Mouse (Mus musculus) hindbrain, embryonic 14.5 days (tissue): ENCODE measurements around the gene Birc7. TPM values are rescaled to one million over a fixed set of nuclear protein-coding genes. Genes with fewer than 3 reads are reported as not detected.

Source experiments
- ATAC-seq: fragments of 200-750 bp; cut with Nextera tagmentation; 2 replicates; pipeline ENCODE4 v1.8.0; 2017; ENCODE audit warnings: moderate number of reproducible peaks, mild to moderate bottlenecking, moderate TSS enrichment, moderate library complexity; ENCODE audit not compliant: low FRiP score
- DNase-seq: peaks from one replicate; pipeline ENCODE4 v3.0.0-alpha.2; 2015; ENCODE audit warnings: low spot score
- H3K27ac ChIP-seq: fragments of 300-500 bp; sonication (generic); 2 replicates; pipeline ENCODE4 v1.5.1; 2014; ENCODE audit warnings: mild to moderate bottlenecking, moderate library complexity
- H3K27me3 ChIP-seq: fragments of 300-500 bp; sonication (generic); 2 replicates; pipeline ENCODE4 v1.6.1; 2014; ENCODE audit warnings: mild to moderate bottlenecking, low read length, mixed read lengths; ENCODE audit not compliant: control insufficient read depth, insufficient read depth
- H3K36me3 ChIP-seq: fragments of 300-500 bp; sonication (generic); replicated peaks from 2 replicates; pipeline ENCODE4 v1.6.1; 2014; ENCODE audit not compliant: control insufficient read depth, insufficient read depth
- H3K4me1 ChIP-seq: fragments of 300-500 bp; sonication (generic); replicated peaks from 2 replicates; pipeline ENCODE4 v1.6.1; 2014; ENCODE audit warnings: antibody characterized with exemption, low read length, mixed read lengths; ENCODE audit not compliant: control insufficient read depth, insufficient read depth
- H3K4me2 ChIP-seq: fragments of 300-500 bp; sonication (generic); replicated peaks from 2 replicates; pipeline ENCODE4 v1.6.1; 2014; ENCODE audit warnings: mild to moderate bottlenecking, moderate library complexity
- H3K4me3 ChIP-seq: fragments of 300-500 bp; sonication (generic); replicated peaks from 2 replicates; pipeline ENCODE4 v1.5.1; 2014; ENCODE audit warnings: mild to moderate bottlenecking, low read length
- H3K9ac ChIP-seq: fragments of 300-500 bp; sonication (generic); 2 replicates; pipeline ENCODE4 v1.6.1; 2014
- H3K9me3 ChIP-seq: fragments of 300-500 bp; sonication (generic); 2 replicates; pipeline ENCODE4 v1.6.1; 2016; ENCODE audit warnings: low read length; ENCODE audit not compliant: control insufficient read depth
- WGBS: fragments of 180-500 bp; shearing (Covaris S2); extraction: QIAGEN DNeasy Blood & Tissue Kit; methylation state at CpG from one replicate; pipeline ENCODE4 v1.1.7; 2014; 5-methylcytosine and 5-hydroxymethylcytosine counted together
- polyA plus RNA-seq: library from polyadenylated mRNA; unstranded; fragments of >200 nt; fragmentation: Nextera tagmentation; extraction: Ambion mirVana; gene quantifications from 2 replicates; pipeline ENCODE4 v1.2.1, GENCODE M21; 2014

The Birc7 gene
- polyA plus RNA-seq, 1 experiment from 2014 or later: 0.33 TPM

DNA sequence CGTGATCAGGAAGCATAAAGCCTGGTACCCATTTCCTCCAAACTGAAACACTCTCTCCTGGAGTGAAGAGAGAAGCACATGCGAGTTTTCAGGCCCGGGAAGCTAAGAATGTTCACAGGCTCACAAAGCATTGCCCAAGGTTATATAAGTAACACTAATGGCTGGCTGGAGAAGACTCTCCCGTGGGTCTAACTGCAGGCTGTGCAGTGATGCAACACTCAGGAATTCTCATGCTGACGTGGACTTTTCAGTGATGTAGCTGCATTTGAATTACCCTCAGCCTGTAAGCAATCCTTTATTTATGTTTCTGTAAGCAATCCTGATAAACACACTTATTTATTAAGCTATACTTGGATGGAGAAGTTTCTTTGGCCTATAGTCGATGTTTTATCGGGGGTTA lies 30.8 kb downstream of the Birc7 start:
- no peaks in the 10 kb centered on the region for H3K27me3 ChIP-seq
- H3K9ac ChIP-seq: no peak overlapping the region
- H3K9me3 ChIP-seq: no peaks in the 10 kb centered on the region
- no peak for ATAC-seq
- no peaks in the 10 kb centered on the region; the same call in 1 of the 2 replicates for H3K4me1 ChIP-seq
- DNase-seq: no peak
- H3K36me3 ChIP-seq: no peaks in the 10 kb centered on the region
- WGBS: 79% methylated on average over 7 of the region's 7 CpGs
- H3K4me3 ChIP-seq: no peak overlapping the region
- no peak overlapping the region for H3K27ac ChIP-seq
- no peak overlapping the region for H3K4me2 ChIP-seq

DNA sequence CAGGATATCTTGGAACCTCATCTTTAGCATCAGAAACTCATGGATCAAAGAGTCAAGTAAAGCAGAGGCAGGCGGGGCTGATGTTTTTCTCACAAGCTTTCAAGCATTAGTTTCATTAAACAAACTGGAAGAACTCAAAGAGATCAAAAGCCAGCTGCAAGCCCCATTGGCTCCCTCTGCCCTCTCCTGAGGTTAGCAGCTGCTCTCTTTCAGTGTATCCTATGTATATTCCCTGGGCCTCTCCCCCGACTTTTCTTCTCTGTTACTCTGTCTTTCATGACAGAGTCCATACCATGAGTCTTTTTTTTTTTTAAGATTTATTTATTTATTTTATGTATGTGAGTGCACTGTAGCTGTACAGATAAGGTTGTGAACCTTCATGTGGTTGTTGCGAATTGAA lies 31.4 kb downstream of the Birc7 start:
- WGBS: 83% methylated on average over 3 of the region's 3 CpGs
- H3K27ac ChIP-seq: no peak overlapping the region
- no peak for DNase-seq

DNA sequence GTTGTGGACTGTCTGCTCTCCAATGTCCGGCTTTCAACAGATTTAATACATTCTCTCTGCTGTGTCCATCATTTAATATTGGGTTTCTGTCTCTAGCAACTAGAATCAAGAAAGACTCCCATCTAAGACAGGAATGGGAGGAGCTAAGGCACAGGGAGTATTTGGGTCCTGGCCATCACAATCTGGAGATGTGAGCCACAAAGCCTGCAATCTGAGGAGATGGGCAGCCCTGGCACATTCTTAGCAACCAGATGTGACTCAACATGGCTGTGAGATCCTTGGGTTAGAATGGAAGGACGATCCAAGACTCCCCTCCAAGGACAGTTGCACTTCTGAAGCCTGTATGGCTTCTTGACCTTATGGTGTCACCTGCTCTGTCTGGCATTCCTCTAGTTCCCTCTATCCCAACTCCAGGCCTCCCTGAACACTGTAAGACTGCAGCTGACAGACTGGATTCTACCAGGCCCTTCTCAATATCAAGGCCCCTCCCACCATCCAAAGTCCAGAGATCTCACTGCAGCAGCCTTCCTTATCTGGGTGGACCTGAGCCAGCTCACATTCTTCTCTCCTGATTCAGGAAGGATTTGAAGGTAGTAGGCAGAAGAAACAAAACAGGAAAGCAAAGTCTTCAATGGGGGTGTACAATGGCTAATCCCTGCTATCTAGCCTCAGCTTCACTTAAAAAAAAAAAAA lies 33.9 kb downstream of the Birc7 start:
- Histone ChIP-seq H3K36me3 (no peaks in the 10 kb centered on the region), H3K4me1 (peaks cover 8% of the 10 kb centered on the region), H3K27ac (no peak overlapping the region), H3K4me2 (no peak overlapping the region), H3K9me3 (no peaks in the 10 kb centered on the region), H3K4me3 (no peak overlapping the region), H3K9ac (no peak overlapping the region), H3K27me3 (no peaks in the 10 kb centered on the region)
- WGBS: 86% methylated on average over 2 of the region's 2 CpGs
- ATAC-seq (no peak), DNase-seq (no peak)

More for the DNA sequence above, 31.4 kb downstream of the Birc7 start:
- no peaks in the 10 kb centered on the region for H3K36me3 ChIP-seq
- no peak for ATAC-seq
- no peaks in the 10 kb centered on the region for H3K9me3 ChIP-seq
- no peak overlapping the region for H3K4me2 ChIP-seq
- no peak overlapping the region for H3K9ac ChIP-seq
- no peaks in the 10 kb centered on the region; the same call in 1 of the 2 replicates for H3K4me1 ChIP-seq
- H3K27me3 ChIP-seq: no peaks in the 10 kb centered on the region
- no peak overlapping the region for H3K4me3 ChIP-seq

DNA sequence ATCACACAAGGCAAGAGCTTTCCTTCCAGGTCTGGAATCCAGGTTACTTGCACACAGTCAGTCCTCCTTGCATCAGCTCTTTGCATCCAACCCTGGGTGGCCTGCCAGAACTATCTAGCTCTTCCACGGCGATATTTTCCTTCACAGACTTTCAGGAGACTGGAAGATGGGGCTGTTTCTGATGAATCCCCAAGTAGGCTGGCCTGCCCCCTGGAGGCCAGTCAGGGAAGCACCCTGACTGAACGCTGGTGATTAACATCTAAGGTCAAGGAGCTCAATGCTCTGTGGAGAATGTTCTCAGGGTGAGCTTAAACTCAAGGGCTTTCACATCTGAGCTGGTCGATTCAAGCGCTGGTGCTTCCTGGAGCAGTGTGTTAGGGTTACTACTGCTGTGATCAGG lies 35.1 kb downstream of the Birc7 start:
- no peak overlapping the region for H3K9ac ChIP-seq
- no peak overlapping the region for H3K27ac ChIP-seq
- WGBS: 4% methylated on average over 5 of the region's 5 CpGs
- no peaks in the 10 kb centered on the region for H3K27me3 ChIP-seq
- no peaks in the 10 kb centered on the region; the same call in 1 of the 2 replicates for H3K36me3 ChIP-seq
- H3K9me3 ChIP-seq: no peaks in the 10 kb centered on the region
- H3K4me1 ChIP-seq: peaks cover 15% of the 10 kb centered on the region
- H3K4me2 ChIP-seq: no peak overlapping the region
- H3K4me3 ChIP-seq: no peak overlapping the region
- DNase-seq (peak; percentile 77), ATAC-seq (no peak)

DNA sequence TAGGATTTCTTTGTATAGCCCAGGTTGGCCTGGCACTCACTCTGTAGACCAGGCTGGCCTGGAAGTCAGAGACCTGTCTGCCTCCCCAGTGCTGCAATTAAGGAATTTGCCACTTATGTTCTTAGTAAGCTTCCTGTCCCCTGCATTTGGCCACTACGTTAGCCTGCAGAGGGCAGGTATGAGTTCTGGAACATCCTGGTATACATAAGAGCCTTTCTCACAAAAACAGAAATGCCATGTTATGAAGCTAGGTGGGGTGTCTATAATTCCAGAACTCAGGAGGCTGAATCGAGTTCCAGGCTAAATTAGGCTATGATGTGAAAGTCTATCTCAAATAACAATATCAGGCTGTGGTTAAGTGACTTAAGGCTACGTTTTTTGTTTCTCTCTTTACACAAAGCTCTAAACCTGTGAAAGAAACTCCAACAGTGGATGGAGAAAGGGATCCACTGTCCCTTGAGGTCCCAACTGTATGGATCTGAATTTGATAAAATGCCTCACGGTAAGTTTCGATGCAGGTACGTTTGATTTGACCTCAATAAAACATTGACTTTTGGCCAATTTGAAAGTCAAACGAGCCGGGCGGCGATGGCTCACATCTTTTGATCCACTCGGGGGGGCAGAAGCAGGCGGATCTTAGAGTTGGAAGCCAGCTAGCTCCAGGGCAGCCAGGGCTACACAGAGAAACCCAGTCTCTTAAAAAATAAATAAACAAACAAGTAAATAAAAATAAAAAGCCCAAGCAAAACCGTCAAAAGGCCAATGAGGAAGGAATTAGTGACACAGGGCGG lies 37.5 kb downstream of the Birc7 start:
- Histone ChIP-seq H3K27me3 (no peaks in the 10 kb centered on the region), H3K9ac (peak overlapping the region; percentile 90), H3K4me1 (peaks cover 15% of the 10 kb centered on the region), H3K9me3 (no peaks in the 10 kb centered on the region), H3K4me2 (peak overlapping the region; percentile 91), H3K27ac (peak overlapping the region; percentile 93), H3K4me3 (peak overlapping the region; percentile 89), H3K36me3 (peaks cover 21% of the 10 kb centered on the region)
- ATAC-seq (no peak), DNase-seq (no peak)
- WGBS: 17% methylated on average over 14 of the region's 14 CpGs

DNA sequence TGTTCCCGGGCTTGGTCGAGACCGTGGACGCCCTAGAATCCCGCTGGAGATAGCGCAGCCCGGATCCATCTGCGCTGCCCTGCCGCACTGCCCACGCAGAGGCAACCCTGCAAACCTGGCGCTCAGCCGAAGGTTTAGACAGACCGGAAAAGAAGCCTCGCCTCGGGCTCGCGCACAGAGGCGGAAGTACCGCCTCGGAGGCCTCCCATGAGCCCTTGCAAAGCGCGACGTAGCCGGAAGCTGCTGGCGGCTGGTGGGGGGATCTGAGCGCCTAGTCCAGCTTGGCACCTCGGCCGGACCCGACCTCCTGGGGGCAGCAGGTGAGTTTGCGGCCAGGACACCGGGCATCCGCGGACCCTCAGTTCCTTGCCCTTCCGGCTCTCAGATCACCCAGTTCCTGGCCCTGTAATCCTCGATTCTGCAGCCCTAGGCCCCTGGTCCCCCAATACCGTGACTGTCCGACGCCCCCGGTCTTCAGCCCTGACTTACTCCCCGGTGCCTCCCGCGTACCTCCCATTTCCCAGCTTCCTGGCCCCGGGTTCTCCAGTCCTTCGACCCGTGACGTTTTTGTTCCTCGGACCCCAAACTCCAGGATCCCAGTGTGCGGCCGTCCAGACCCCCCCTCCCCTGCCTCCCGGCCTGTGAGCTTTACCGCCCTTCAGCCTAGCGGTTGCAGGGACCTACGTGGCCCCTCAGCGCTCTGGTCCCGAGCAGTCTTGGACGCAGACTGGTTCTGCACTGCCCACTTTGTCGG lies 38.4 kb downstream of the Birc7 start, which contains the start of gene Arfgap1:
TSS of gene Arfgap1 (plus strand) at position 216 of the 754 bp plus-strand sequence.
- ATAC-seq: peak; percentile 93
- H3K4me1 ChIP-seq: peaks cover 15% of the 10 kb centered on the region
- peaks cover 30% of the 10 kb centered on the region for H3K36me3 ChIP-seq
- peak within 1 kb of the TSS; percentile 93 for H3K27ac ChIP-seq
- H3K4me2 ChIP-seq: peak within 1 kb of the TSS; percentile 91
- peak; percentile 91 for DNase-seq
- H3K4me3 ChIP-seq: peak within 1 kb of the TSS; percentile 89
- H3K9me3 ChIP-seq: no peaks in the 10 kb centered on the region
- under 1% methylated on average over 57 of the region's 57 CpGs for WGBS
- peak within 1 kb of the TSS; percentile 90 for H3K9ac ChIP-seq
- H3K27me3 ChIP-seq: no peaks in the 10 kb centered on the region

DNA sequence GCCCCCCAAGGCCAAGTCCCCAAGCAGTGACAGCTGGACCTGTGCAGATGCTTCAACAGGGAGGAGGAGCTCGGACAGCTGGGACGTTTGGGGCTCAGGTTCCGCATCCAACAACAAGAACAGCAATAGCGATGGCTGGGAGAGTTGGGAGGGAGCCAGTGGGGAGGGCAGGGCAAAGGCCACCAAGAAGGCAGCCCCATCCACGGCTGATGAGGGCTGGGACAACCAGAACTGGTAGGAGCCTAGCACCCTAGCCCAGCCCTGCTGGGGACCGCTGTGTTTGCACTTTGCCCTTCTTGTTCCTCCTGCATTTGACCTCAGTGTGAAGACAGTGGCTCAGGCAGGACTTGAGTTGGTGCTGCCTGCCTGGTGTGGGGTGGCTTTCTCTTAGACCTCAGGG lies 52.3 kb downstream of the Birc7 start:
- H3K27ac ChIP-seq: no peak overlapping the region
- no peak overlapping the region for H3K4me2 ChIP-seq

More for the DNA sequence above, 52.3 kb downstream of the Birc7 start:
- H3K4me1 ChIP-seq: no peaks in the 10 kb centered on the region
- H3K9ac ChIP-seq: no peak overlapping the region
- WGBS: 84% methylated on average over 6 of the region's 6 CpGs
- ATAC-seq (no peak), DNase-seq (no peak)
- peaks cover 75% of the 10 kb centered on the region for H3K36me3 ChIP-seq
- no peak overlapping the region for H3K4me3 ChIP-seq
- no peaks in the 10 kb centered on the region for H3K9me3 ChIP-seq
- H3K27me3 ChIP-seq: no peaks in the 10 kb centered on the region
